Mouse (Mus musculus) heart, embryonic 16.5 days (tissue): Measurements from ENCODE around the gene Epha8. TPM values are rescaled to one million over a fixed set of nuclear protein-coding genes. Genes with fewer than 3 reads are reported as not detected.

ENCODE experiments used
- ATAC-seq: fragments of 200-750 bp; cut with Nextera tagmentation; replicated peaks from 2 replicates; pipeline ENCODE4 v1.8.0; 2017; ENCODE audit warnings: moderate number of reproducible peaks; ENCODE audit not compliant: insufficient read depth, low FRiP score; ENCODE audit errors: extremely low read depth
- H3K27ac ChIP-seq: fragments of 300-500 bp; sonication (generic); 2 replicates; pipeline ENCODE4 v1.5.1; 2014; ENCODE audit warnings: mild to moderate bottlenecking, low read length, control low read depth, moderate library complexity
- H3K27me3 ChIP-seq: fragments of 300-500 bp; sonication (generic); 2 replicates; pipeline ENCODE4 v1.6.1; 2014; ENCODE audit warnings: low read length, mixed read lengths; ENCODE audit not compliant: control insufficient read depth, insufficient read depth
- H3K36me3 ChIP-seq: fragments of 300-500 bp; sonication (generic); 2 replicates; pipeline ENCODE4 v1.6.1; 2014; ENCODE audit not compliant: control insufficient read depth, insufficient read depth
- H3K4me1 ChIP-seq: fragments of 300-500 bp; sonication (generic); 2 replicates; pipeline ENCODE4 v1.6.1; 2014; ENCODE audit warnings: low read length, mixed read lengths; ENCODE audit not compliant: control insufficient read depth, insufficient read depth
- H3K4me2 ChIP-seq: fragments of 300-500 bp; sonication (generic); 2 replicates; pipeline ENCODE4 v1.6.1; 2014; ENCODE audit warnings: low read depth, mild to moderate bottlenecking, control low read depth, low read length
- H3K4me3 ChIP-seq: fragments of 300-500 bp; sonication (generic); 2 replicates; pipeline ENCODE4 v1.5.1; 2014; ENCODE audit warnings: mild to moderate bottlenecking, control low read depth, low read length
- H3K9ac ChIP-seq: fragments of 300-500 bp; sonication (generic); 2 replicates; pipeline ENCODE4 v1.6.1; 2014; ENCODE audit warnings: low read length, control low read depth
- H3K9me3 ChIP-seq: fragments of 300-500 bp; sonication (generic); replicated peaks from 2 replicates; pipeline ENCODE4 v1.6.1; 2016; ENCODE audit warnings: low read length; ENCODE audit not compliant: control insufficient read depth
- WGBS: fragments of 180-500 bp; shearing (Covaris S2); extraction: QIAGEN DNeasy Blood & Tissue Kit; methylation state at CpG from one replicate; pipeline ENCODE4 v1.1.7; 2014; 5-methylcytosine and 5-hydroxymethylcytosine counted together
- polyA plus RNA-seq: library from polyadenylated mRNA; unstranded; fragments of >200 nt; fragmentation: Nextera tagmentation; extraction: Ambion mirVana; gene quantifications from 2 replicates; pipeline ENCODE4 v1.2.1, GENCODE M21; 2015

Epha8 gene
- polyA plus RNA-seq, 1 experiment from 2014 or later = not detected

- Histone ChIP-seq H3K4me3 (no peak overlapping the region), H3K9ac (no peak overlapping the region), H3K4me1 (no peaks in the 10 kb centered on the region), H3K9me3 (no peaks in the 10 kb centered on the region), H3K36me3 (no peaks in the 10 kb centered on the region), H3K4me2 (no peak overlapping the region), H3K27ac (no peak overlapping the region), H3K27me3 (peaks cover 30% of the 10 kb centered on the region)
- 81% methylated on average over 15 of the region's 15 CpGs for WGBS
- ATAC-seq = no peak
Observed at GRCm38 (mm10) chr4:136889981-136890380, 66.6 kb downstream of the Epha8 start.

- no peaks in the 10 kb centered on the region for H3K4me1 ChIP-seq
- no peaks in the 10 kb centered on the region for H3K9me3 ChIP-seq
- WGBS = 57% methylated on average over 5 of the region's 5 CpGs
- no peak for ATAC-seq
- peaks cover 17% of the 10 kb centered on the region for H3K27me3 ChIP-seq
- H3K4me3 ChIP-seq = no peak overlapping the region
- H3K36me3 ChIP-seq = no peaks in the 10 kb centered on the region
- H3K27ac ChIP-seq = no peak overlapping the region
- H3K9ac ChIP-seq = no peak overlapping the region
- H3K4me2 ChIP-seq = no peak overlapping the region
Observed at GRCm38 (mm10) chr4:136887714-136888113, 68.9 kb downstream of the Epha8 start.

DNA sequence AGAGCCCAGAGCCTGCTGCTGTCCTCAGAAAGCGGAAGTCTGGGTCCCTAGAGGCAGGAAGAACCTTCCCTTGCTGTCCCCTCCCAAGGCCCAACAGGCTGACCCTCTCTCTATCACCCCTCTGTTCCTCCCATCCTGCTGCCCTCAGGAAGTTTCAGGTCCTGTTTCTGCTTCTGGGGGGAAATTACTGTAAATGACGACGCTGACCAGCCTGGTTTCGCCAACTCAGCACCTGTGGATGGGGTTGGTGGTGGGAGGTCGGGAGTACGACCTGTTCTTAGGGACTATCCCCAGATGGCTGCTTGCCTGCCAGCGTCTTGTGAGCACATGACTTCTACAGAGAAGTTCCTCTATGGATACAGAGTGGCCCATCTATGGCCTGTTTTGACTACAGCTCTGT is 70.5 kb downstream of the Epha8 start, which contains the start of gene C1qb:
C1qb (minus strand) TSS at position 87 of the 400 bp plus-strand sequence.
- 50% methylated on average over 7 of the region's 7 CpGs for WGBS
- H3K9ac ChIP-seq = no peak within 1 kb of the TSS
- H3K27me3 ChIP-seq = peaks cover 12% of the 10 kb centered on the region
- H3K4me3 ChIP-seq = no peak within 1 kb of the TSS
- no peaks in the 10 kb centered on the region for H3K4me1 ChIP-seq
- no peak within 1 kb of the TSS for H3K27ac ChIP-seq
- no peak within 1 kb of the TSS for H3K4me2 ChIP-seq
- no peaks in the 10 kb centered on the region for H3K36me3 ChIP-seq
- ATAC-seq = no peak
- H3K9me3 ChIP-seq = no peaks in the 10 kb centered on the region

Other genes with a start within 250 kb of the Epha8 start
- gene Ephb2, start 120.8 kb downstream of the Epha8 start, polyA plus RNA-seq = 0.70 and 1.4 TPM in 2 replicates
- gene C1qb, start 70.6 kb downstream of the Epha8 start, polyA plus RNA-seq = 41.3 and 44.5 TPM in 2 replicates
- gene C1qc, start 63.8 kb downstream of the Epha8 start, polyA plus RNA-seq = 20.7 and 21.0 TPM in 2 replicates
- gene C1qa, start 58.0 kb downstream of the Epha8 start, polyA plus RNA-seq = 28.6 and 31.6 TPM in 2 replicates
- gene Zbtb40, start 92.0 kb upstream of the Epha8 start, polyA plus RNA-seq = 3.0 and 3.1 TPM in 2 replicates